Mouse (Mus musculus) spleen, adult 12 weeks (tissue): ENCODE measurements around the gene Dolpp1.
"Not testable (repeated sequence)": the region's sequence is repeated elsewhere in the genome, so short reads cannot be mapped to it uniquely, and the experiment has no call there.

ENCODE experiments used
- DNase-seq: peaks from one replicate; pipeline ENCODE4 v3.0.0; 2022; ENCODE audit warnings: low spot score

Dolpp1 gene

DNA sequence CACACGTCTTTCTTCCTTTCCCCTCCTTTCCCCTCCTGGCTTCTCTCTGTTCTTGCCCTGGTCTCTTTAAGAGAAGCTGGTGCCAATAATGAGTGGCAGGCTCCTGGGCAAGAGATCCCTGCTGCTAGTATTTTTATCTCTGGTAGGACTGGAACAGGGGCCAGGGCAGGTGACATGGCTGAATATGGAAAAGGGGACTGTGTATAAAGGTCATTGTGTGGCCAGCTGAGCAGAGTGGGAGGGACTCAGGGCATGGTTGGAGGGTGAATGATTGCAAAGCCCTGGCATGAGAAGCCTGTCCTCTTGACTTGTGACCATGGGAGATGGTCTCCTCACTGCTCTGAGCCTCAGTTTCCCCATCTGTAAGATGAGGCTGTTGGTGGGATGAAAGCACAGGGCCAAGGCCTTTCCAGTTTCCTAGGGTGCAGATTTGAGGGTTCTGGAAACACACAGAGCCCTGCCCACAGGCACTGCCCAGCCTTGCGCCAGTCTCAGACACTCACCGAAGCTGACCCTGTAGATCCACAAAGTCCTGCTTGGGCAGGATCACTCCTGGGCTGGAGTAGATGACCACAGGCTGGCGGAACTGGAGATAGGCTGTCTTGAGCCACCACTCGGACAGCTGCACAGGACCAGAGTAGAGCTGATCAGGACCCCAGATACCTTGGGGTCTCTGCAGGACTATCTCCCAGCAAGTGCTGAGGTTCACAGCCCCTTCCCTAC, 17.6 kb downstream of the Dolpp1 start:
- no peak for DNase-seq

GRCm38 (mm10) chr2:30413038-30413973, 21.3 kb downstream of the Dolpp1 start:
- no peak for DNase-seq

DNA sequence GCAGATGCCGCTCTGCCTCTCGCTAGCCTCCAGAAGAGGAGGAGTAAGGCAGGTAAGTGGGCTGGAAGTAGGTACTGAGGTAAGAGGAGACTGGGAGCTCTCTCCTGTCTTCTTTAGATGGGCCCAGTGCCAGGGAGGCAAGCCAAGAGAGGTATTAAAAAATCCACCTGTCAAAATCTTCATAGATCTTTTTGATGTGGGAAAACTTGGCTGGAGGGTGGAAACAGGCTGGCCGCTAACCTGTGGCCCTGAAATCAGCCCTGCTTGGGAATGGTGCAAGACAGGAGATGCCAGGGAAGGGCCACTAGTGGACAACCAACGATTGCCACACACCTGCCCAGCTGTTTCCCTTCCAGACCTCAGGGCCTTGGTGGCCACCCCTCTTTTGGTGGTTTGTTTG, 22.0 kb downstream of the Dolpp1 start:
- DNase-seq = no peak

GRCm38 (mm10) chr2:30414681-30415080, 22.6 kb downstream of the Dolpp1 start:
- DNase-seq = no peak

GRCm38 (mm10) chr2:30415157-30415935, 23.3 kb downstream of the Dolpp1 start, which contains the start of gene Crat:
Gene Crat, minus strand, starts transcription at chr2:30415813.
- DNase-seq = peak; percentile 89

DNA sequence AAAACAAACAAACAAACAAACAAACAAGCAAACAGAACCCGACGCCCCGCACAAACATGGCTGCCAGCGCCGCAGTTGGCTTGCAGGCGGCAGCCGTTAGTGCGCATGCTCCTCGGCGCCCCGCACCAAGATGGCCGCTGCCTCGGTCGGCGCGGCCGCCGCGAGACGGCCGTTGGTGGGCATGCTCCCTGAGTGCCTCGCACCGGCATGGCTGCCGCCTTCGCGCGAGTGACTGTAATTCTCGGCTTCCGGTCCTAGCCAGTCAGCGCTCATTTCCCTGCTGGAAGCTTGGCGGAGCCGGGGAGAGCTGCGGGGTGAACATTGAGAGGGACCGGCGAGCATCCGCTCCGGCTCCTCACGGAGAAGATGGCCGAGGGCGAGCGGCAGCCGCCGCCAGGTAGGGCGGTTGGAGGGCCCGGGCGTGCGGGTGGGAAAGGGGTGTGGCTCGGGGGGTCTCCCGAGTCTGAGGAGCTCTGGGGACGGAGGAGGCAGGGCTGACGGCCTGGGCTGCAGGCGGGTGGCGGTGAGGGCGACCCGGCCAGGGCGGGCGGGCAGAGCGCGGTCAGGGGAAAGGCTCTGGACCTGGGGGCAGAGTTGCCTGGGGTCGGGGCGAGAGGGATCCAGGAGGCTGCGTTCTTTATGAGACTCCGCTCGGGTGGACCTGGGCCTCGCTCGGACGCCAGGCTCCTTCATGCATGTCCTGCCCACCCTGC, 24.0 kb downstream of the Dolpp1 start, which contains the start of gene Ptpa:
Gene Ptpa, plus strand, starts transcription at position 104 of the 713 bp plus-strand sequence.
- peak; percentile 85 for DNase-seq

- DNase-seq = no peak
These were observed 24.6 kb downstream of the Dolpp1 start for GRCm38 (mm10) chr2:30416649-30416965.

- DNase-seq = not testable (repeated sequence)
These were observed 25.1 kb downstream of the Dolpp1 start for GRCm38 (mm10) chr2:30417154-30417553.

- DNase-seq = peak; percentile 25
These were observed 25.6 kb downstream of the Dolpp1 start for GRCm38 (mm10) chr2:30417595-30418165.

DNA sequence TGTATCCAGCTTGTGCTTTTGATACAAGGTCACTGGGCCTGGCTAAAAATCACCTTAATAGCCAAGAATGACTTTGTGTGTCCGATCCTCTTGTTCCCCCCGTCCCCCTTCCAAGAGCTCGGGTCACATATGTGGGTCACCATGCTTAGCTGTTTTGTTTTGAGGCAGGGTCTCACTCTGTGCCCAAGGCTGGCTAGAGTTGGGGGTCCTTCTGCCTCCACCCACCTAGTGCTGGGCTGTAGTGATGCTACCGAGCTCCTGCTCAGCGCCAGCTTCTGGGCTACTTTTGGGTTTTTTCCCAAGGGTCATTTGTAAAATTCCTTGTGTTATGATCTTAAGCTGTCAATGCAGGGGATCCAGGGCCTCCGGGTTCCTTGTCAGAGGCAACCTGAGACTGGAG, 26.2 kb downstream of the Dolpp1 start:
- no peak for DNase-seq

- DNase-seq = no peak
These were observed 27.1 kb downstream of the Dolpp1 start for GRCm38 (mm10) chr2:30419112-30419511.

DNA sequence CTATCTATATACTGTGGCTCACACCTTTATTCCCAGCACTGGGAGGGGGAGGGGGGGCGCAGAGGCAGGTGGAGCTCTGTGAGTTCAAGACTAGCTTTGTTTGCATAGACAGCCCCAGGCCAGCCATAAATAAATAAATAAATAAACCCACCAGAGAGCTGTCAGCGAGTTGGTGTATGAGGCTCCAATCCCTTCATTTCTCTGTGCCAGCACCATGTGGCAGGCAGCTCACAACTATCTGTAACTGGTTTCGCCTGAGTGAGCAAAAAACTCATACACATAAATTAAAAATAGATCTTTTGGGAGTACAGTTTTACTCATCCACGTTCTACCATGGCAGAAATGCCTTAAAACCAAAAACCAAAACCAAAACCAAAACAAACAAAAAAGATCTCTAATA, 29.4 kb downstream of the Dolpp1 start:
- DNase-seq = no peak

DNA sequence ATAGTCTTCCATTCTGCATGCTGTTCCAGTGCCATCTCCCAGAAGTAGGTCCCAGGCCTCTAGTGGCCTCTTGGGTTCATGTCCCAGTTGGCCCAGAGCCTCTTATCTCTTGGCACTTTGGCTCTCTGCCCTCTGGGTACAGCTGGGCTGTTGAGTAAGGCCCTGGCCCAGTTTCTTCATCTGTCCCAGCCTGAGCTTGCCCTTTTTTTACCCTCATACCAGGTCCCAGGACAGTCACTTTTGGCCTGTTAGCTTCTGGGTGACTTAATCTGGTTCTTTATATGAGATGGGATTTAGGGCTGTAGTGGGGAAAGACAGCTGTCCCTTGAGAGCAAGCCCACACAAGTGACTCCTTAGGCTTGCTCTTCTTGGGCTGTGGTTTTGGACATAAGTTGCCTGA, 37.1 kb downstream of the Dolpp1 start:
- no peak for DNase-seq

- DNase-seq = peak; percentile 49
These were observed 43.5 kb downstream of the Dolpp1 start for GRCm38 (mm10) chr2:30435326-30436155.

GRCm38 (mm10) chr2:30436156-30436545, 44.1 kb downstream of the Dolpp1 start:
- DNase-seq = no peak

DNA sequence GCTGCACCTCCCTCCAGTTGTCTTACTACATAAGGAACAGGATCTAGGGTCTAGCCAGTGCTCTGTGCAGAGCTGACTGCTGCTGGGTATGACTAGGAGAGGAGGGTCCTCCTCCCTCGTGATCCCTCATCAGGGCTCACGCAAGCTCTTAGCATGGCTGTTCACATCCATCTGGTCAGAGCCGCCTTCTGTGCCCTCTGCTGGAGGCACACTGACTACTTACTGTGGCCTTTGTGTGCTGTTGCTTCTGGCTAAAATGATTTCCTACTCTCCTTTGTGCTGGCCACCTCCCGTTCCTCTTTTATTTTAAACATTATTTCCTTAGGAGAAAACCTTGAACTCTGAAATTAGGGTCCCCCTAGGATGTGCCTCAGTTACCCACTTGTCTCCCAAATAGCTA, 44.8 kb downstream of the Dolpp1 start:
- DNase-seq = no peak

DNA sequence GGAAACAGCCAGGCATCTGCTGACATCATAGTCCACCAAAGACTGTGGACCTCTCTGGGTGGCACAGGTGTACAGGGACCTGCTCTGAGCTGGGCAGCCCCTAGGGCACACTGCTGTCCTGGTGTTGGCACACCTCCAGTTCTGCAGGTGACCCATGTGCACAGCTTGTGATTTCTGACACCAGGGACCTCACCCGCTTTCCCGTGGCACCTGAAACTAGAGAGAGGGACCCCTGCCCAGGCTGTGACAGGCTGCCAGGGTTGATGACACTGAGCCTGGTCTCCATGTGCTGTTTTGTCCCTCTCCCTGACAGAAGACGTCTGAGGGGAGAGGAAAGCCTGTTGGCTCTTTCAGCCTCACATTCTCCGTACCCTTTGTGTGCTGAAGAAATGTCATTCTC, 45.7 kb downstream of the Dolpp1 start:
- DNase-seq = no peak

- DNase-seq = no peak
These were observed 47.6 kb downstream of the Dolpp1 start for GRCm38 (mm10) chr2:30439631-30440030.

DNA sequence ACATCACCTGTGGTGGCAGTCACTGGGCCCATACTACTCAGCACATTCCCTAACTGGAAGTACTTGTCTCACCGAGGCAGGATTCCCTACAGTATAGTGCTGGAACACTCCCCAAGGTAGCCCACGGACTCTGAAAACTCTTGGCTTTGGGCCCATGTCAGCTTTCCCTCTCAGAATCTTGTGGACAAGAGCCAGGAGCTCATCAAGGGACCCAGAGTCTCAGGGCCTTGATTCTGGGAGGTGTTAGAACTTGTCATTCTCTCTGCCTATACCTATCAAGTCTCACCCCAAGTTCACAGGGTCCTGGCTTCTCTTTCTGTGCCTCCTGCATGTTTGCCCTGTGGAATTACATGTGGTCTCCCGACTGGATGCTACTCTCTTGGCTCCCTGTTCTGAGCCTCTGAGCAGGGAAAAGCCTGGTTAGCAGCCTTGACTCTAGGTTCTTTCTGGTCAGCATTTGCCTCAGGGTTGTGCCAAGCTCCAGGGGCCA, 48.2 kb downstream of the Dolpp1 start:
- no peak for DNase-seq
